Mouse (Mus musculus): ENCODE data around the gene Galntl6. TPM values are rescaled to one million over a fixed set of nuclear protein-coding genes. Genes with fewer than 3 reads are reported as not detected.

Galntl6 gene
- polyA plus RNA-seq, 1 experiment from 2014 or later = 0.03 TPM

DNA sequence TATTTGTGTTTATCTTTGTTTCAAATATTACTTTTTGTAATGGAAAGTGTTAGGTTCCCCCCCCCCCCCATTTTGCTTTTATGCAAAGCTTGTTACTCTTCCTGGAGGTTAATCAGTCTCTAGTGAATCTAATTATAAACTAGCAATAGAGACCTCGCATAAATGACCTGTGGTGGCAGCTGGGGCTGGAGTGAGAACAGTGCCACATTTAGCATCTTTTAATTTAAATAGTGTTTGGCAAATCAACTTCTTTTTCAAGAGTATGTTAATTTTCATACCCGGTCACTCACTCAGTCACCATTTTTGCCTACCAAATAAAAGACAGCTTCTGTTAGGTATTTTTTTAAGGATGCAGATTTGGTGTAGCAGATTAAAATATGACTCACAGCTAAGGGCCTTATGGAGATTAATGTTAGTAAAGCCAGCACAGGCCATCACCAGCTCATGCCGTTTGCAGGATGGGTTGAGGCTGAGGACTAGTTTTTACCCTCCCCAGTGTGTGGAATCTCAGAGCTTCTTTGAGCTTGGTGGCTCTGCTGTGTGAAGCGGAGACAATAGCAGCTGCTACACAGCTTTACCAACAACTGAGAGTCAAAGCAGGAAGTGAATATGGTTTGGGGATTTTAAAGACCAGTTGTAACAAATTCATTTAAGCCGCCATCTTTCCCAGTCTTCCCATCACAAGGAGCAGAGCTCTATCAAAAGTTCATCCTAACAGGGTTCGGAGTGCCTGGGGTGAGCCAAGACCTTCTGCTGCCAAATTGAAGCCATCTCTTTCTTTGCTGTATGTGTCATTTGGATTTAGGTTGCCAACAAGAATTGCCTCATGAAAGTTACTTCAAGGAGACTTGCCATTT, 990.0 kb downstream of the Galntl6 start:
- Histone ChIP-seq H3K27me3 (no peaks in the 10 kb centered on the region), H3K36me3 (no peaks in the 10 kb centered on the region), H3K9me3 (replicated peaks) (no peaks in the 10 kb centered on the region), H3K4me3 (replicated peaks) (no peak overlapping the region), H3K9ac (no peak overlapping the region), H3K4me2 (no peak overlapping the region), H3K4me1 (replicated peaks) (no peaks in the 10 kb centered on the region), H3K27ac (no peak overlapping the region)
- ATAC-seq (ENCODE audit: low read depth) (no peak), DNase-seq (no peak)
- WGBS (ENCODE audit: insufficient replicate concordance) = 63% methylated on average over 6 of the region's 6 CpGs

DNA sequence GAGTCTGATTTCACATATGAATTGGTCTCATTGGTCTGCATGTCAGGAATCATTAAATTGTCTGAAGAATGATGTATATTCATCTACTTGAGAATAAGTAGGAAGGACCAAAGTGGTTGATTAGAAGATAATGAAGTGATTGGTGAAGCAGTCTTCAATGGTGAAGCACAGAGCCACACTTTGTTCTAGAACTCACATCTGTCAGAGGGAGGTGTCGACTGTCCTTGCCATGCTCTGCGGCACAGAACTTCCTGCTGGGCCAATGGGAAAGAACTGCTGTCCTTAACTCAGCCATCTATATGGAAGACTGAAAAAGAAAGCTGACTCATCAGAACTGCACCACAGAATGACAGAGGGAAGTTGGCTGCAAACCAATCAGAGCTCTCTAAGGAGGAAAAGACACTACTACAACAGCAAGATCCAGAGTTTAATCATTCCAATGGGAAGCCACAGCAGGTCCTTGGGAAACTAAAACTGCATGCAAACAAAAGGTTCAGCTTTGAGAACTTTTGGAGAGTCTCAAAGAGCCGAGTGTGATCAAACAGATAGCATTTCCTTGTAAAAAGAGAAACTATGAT, 992.0 kb downstream of the Galntl6 start:
- H3K4me2 ChIP-seq = no peak overlapping the region
- DNase-seq (no peak), ATAC-seq (ENCODE audit: low read depth) (no peak)
- H3K27me3 ChIP-seq = no peaks in the 10 kb centered on the region
- H3K9ac ChIP-seq = no peak overlapping the region
- no peaks in the 10 kb centered on the region for H3K4me1 ChIP-seq (replicated peaks)
- no peak overlapping the region for H3K27ac ChIP-seq
- no peaks in the 10 kb centered on the region for H3K9me3 ChIP-seq (replicated peaks)
- no peak overlapping the region for H3K4me3 ChIP-seq (replicated peaks)
- WGBS (ENCODE audit: insufficient replicate concordance) = 57% methylated on average over 3 of the region's 3 CpGs
- no peaks in the 10 kb centered on the region for H3K36me3 ChIP-seq

DNA sequence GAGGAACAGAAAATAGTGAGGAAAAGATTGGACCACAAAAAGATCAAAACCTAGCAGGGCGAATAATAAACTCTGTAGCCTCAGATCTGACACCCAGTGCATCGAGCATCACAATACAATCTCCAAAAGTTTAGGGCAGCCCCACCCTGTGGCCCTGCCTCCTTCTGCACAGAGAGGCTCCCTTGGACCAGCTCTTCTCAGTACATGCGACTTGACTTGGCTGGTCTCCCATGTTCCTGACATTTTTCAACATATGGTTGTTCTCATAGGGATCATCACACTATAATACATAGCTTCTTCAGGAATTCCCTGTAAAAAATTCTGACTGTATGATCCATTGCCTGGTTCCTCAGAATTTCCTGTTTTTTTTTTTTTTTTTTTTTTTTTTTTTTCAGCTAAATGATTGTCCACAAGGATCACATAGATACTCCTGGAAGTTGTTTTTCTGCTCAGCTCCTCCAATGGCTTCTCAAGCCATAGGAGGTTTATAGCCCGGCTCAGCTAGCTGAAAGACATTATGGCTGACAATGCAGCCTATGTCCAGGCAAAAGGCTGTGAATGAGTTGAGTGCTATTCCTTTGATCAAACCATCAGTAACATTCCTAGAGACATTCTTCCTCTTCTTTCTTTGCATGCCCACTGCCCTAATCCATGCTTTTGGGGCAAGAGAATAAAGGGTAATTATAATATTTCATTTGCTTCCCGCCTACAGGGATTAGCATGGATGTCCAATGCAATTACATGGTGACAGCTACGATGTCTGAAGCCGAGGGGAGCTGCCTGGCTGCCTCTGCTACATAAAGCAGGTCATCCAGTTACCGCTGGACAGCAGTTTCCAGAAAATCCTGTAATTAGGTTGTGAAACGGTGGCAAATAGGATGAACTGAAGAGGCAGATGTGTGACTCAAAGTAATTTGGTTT, 993.5 kb downstream of the Galntl6 start:
- no peak for ATAC-seq (ENCODE audit: low read depth)
- Histone ChIP-seq H3K9ac (no peak overlapping the region), H3K9me3 (replicated peaks) (no peaks in the 10 kb centered on the region), H3K4me3 (replicated peaks) (no peak overlapping the region), H3K27ac (no peak overlapping the region), H3K4me1 (replicated peaks) (no peaks in the 10 kb centered on the region), H3K36me3 (no peaks in the 10 kb centered on the region), H3K27me3 (no peaks in the 10 kb centered on the region), H3K4me2 (no peak overlapping the region)
- 64% methylated on average over 9 of the region's 9 CpGs for WGBS (ENCODE audit: insufficient replicate concordance)
- no peak for DNase-seq

DNA sequence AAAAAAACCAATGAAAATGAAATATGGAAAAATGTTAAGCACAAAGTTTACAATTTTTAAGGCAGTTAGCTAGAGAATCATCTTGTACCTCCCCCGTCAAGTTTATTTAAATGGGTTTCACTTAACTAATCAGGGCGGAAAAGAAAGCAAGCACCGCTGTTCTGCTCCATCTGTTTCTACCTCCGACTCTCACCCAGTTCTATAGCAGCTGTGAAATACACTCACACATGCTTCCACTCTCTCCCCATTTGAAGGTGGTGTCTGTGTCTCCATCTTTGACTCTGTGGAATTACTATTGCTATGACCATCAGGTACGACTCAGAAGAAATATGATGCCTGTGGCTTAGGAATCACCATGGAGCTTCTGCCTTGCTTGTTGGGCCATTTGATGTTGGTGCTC, 1019.1 kb downstream of the Galntl6 start:
- H3K36me3 ChIP-seq = no peaks in the 10 kb centered on the region
- ATAC-seq (ENCODE audit: low read depth) (no peak), DNase-seq (no peak)
- no peaks in the 10 kb centered on the region for H3K9me3 ChIP-seq (replicated peaks)
- no peaks in the 10 kb centered on the region for H3K4me1 ChIP-seq (replicated peaks)
- H3K9ac ChIP-seq = no peak overlapping the region
- no peak overlapping the region for H3K27ac ChIP-seq
- H3K27me3 ChIP-seq = no peaks in the 10 kb centered on the region
- 74% methylated on average over 5 of the region's 5 CpGs for WGBS (ENCODE audit: insufficient replicate concordance)
- no peak overlapping the region for H3K4me3 ChIP-seq (replicated peaks)
- no peak overlapping the region for H3K4me2 ChIP-seq

DNA sequence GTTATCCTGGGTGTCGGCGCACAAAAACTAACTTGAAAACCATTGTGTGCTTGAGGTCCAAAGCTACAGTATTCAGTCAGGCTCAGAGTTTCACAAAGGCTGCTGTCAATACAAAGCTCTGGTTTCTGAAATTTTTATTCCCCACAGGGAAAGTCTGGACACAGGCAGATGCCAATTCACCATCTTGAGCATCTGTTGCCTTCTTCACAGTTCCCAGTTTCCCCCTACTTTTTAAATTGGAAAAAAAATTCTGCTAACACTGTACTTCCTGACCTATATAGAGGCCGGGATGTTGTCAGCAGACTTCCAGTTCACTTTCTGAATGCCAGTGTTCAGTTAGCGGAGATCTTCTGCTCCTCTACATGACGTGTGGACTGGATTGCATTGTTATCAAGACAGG, 1020.3 kb downstream of the Galntl6 start:
- no peaks in the 10 kb centered on the region for H3K36me3 ChIP-seq
- ATAC-seq (ENCODE audit: low read depth) = no peak
- H3K4me2 ChIP-seq = no peak overlapping the region
- no peaks in the 10 kb centered on the region for H3K9me3 ChIP-seq (replicated peaks)
- no peaks in the 10 kb centered on the region for H3K27me3 ChIP-seq
- H3K4me1 ChIP-seq (replicated peaks) = no peaks in the 10 kb centered on the region
- H3K9ac ChIP-seq = no peak overlapping the region
- no peak overlapping the region for H3K4me3 ChIP-seq (replicated peaks)
- no peak overlapping the region for H3K27ac ChIP-seq
- DNase-seq = no peak
- 69% methylated on average over 5 of the region's 5 CpGs for WGBS (ENCODE audit: insufficient replicate concordance)

DNA sequence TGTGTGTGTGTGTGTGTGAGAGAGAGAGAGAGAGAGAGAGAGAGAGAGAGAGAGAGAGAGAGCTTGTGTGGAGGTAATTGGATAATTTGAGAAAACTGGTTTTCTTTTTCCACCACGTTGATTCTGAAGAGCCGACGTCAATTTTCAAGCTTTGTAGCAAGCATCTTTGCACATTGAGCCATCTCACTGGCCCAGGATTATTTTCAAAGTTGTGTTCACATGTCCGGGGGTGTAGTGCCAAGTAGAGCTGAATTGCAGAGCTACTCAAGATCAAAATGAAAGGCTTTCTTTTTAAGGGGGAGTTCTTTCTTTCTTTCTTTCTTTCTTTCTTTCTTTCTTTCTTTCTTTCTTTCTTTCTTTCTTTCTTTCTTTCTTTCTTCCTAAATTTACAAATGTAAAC, 1022.3 kb downstream of the Galntl6 start:
- Histone ChIP-seq H3K27ac (no peak overlapping the region), H3K4me1 (replicated peaks) (no peaks in the 10 kb centered on the region), H3K9me3 (replicated peaks) (no peaks in the 10 kb centered on the region), H3K4me2 (no peak overlapping the region), H3K4me3 (replicated peaks) (no peak overlapping the region), H3K36me3 (no peaks in the 10 kb centered on the region), H3K9ac (no peak overlapping the region), H3K27me3 (no peaks in the 10 kb centered on the region)
- no peak for ATAC-seq (ENCODE audit: low read depth)
- WGBS (ENCODE audit: insufficient replicate concordance) = 69% methylated on average over 4 of the region's 4 CpGs
- no peak for DNase-seq

DNA sequence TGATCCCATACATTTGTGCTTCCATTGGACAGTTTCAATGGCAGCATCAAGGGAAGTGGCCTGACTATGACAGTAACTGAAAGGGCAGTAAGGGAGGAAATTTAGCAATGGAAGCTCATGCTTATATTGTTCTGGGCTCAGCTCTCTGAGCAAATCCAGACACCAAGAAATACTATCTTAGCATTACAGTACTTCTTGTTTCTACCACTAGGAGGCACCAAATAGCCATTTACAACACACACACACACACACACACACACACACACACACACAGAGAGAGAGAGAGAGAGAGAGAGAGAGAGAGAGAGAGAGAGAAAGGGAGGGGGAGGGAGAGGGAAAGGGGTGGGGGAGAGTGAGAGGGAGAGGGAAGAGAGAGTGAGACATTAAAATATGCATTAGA, 1023.6 kb downstream of the Galntl6 start:
- ATAC-seq (ENCODE audit: low read depth) (no peak), DNase-seq (no peak)
- no peaks in the 10 kb centered on the region for H3K36me3 ChIP-seq
- H3K27ac ChIP-seq = no peak overlapping the region
- H3K27me3 ChIP-seq = no peaks in the 10 kb centered on the region
- no peak overlapping the region for H3K9ac ChIP-seq
- no peaks in the 10 kb centered on the region for H3K9me3 ChIP-seq (replicated peaks)
- no peaks in the 10 kb centered on the region for H3K4me1 ChIP-seq (replicated peaks)
- no peak overlapping the region for H3K4me3 ChIP-seq (replicated peaks)
- H3K4me2 ChIP-seq = no peak overlapping the region

DNA sequence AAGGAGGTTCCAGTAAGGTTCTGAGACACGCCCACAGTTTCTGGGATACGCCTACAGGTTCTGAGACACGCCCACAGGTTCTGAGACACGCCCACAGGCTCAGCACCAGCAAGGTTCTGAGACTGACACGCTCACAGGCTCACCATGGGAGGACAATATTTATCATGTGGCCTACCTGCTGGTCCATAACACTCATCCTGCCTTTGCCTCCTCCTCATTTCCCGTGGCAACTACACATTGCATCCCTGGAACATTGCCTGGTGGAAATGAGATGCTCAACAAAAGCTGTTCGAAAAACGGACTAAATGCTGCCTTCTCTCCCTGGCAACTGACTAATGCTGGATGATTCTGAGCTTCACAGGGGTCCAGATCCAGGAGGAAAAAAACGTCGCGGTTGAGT, 1033.0 kb downstream of the Galntl6 start:
- Histone ChIP-seq H3K9me3 (replicated peaks) (no peaks in the 10 kb centered on the region), H3K27ac (no peak overlapping the region), H3K4me3 (replicated peaks) (no peak overlapping the region), H3K4me2 (no peak overlapping the region), H3K36me3 (no peaks in the 10 kb centered on the region), H3K4me1 (replicated peaks) (no peaks in the 10 kb centered on the region), H3K9ac (no peak overlapping the region), H3K27me3 (no peaks in the 10 kb centered on the region)
- ATAC-seq (ENCODE audit: low read depth) (no peak), DNase-seq (no peak)
- 59% methylated on average over 11 of the region's 11 CpGs for WGBS (ENCODE audit: insufficient replicate concordance)

DNA sequence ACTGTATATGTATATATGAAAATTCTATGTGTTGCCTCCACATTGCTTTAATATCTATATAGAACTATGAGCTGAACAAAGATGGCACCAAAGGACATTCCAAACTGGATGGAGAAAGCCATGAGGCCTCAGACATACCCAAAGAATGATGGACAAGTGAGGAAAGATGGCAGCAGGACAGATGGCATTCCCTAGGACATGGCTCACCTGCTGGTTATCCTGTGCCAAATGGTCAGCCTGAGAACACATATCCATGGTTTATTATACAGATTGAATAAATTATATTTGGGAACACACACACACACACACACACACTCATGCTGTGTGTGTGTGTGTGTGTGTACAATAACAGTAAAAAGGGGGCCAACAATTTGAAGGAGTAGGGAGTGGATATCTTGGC, 1063.4 kb downstream of the Galntl6 start:
- no peaks in the 10 kb centered on the region for H3K27me3 ChIP-seq
- no peak for DNase-seq
- H3K9me3 ChIP-seq (replicated peaks) = no peaks in the 10 kb centered on the region
- H3K36me3 ChIP-seq = no peaks in the 10 kb centered on the region
- no peak overlapping the region for H3K9ac ChIP-seq
- no peak overlapping the region for H3K4me3 ChIP-seq (replicated peaks)
- no peaks in the 10 kb centered on the region for H3K4me1 ChIP-seq (replicated peaks)
- H3K27ac ChIP-seq = no peak overlapping the region
- no peak for ATAC-seq (ENCODE audit: low read depth)
- no peak overlapping the region for H3K4me2 ChIP-seq

DNA sequence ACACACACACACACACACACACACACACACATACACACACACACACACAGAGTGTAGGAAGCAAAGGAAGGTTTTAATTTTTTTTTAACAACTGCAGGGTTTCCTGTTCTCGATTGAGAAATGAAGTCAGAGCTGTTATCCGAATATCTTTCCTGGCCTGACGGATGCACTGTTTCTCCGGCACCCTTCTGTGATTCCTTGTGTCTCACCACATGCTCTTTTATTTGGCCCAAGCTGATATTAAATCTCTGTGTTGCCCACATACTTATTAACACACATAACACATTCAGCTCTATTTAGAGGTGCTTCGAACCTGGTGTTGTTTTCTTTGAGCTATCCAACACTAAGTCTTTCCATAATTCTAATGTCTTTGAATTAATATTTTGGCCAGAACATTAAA, 1069.0 kb downstream of the Galntl6 start:
- no peak for ATAC-seq (ENCODE audit: low read depth)

DNA sequence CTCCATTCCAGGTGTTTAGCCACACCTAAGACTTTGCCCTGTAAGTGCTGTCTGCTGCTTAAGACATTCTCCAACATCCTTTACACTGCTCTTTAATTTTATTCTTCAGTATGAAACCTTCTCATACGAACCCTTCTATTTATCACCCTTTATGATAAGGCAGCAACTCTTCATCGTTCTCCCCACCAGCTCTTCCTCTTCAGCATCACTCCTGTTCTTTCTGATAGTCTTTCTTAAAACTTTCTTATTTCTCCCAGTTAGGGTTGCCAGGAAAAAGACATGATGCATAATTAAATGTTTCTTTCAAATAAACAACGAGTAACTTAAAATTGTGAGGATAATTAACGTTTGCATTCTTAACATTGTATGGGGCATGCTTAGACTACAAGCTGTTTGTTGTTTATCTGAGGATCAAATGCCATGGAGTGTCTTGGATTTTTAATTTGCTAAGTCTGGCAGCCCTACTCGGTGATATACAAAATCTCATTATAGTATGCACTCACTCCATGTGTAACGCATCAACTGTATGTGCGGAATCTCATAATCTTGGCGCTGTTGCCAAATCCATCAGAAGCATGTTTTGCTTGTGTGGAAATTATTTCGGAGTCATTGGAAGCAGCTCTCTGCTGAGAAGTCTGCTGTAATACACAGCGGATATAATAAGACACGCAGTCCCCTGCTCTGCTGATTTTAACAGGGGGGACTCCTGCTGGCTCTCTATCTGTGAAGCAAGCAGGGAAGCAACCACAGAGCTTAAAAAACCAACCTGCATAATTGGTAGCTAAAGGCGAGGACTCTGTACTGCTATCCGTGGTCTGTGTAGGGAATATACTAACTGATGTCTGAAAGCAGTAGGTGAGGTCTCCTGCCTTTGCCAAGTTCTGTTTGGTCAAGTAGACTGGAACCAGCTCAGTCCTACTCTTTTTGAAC, 1069.7 kb downstream of the Galntl6 start:
- Histone ChIP-seq H3K4me3 (replicated peaks) (no peak overlapping the region), H3K9me3 (replicated peaks) (no peaks in the 10 kb centered on the region), H3K27ac (no peak overlapping the region), H3K9ac (no peak overlapping the region), H3K36me3 (no peaks in the 10 kb centered on the region), H3K4me1 (replicated peaks) (no peaks in the 10 kb centered on the region), H3K4me2 (no peak overlapping the region), H3K27me3 (no peaks in the 10 kb centered on the region)
- ATAC-seq (ENCODE audit: low read depth) (no peak), DNase-seq (no peak)
- 58% methylated on average over 13 of the region's 13 CpGs for WGBS (ENCODE audit: insufficient replicate concordance)

More for the DNA sequence above, 1069.0 kb downstream of the Galntl6 start:
- Histone ChIP-seq H3K4me3 (replicated peaks) (no peak overlapping the region), H3K27me3 (no peaks in the 10 kb centered on the region), H3K4me1 (replicated peaks) (no peaks in the 10 kb centered on the region), H3K27ac (no peak overlapping the region), H3K36me3 (no peaks in the 10 kb centered on the region), H3K9ac (no peak overlapping the region), H3K4me2 (no peak overlapping the region), H3K9me3 (replicated peaks) (no peaks in the 10 kb centered on the region)
- DNase-seq = no peak
- WGBS (ENCODE audit: insufficient replicate concordance) = 64% methylated on average over 5 of the region's 5 CpGs
